Mouse (Mus musculus): ENCODE results near the gene Gm37240. TPM values are rescaled to one million over a fixed set of nuclear protein-coding genes. Genes with fewer than 3 reads are reported as not detected.

Gene Gm37240
- polyA plus RNA-seq, 1 experiment from 2014 or later: 0.48 TPM

GRCm38 (mm10) chr3:85773425-85773824, 113.9 kb downstream of the Gm37240 start:
- Histone ChIP-seq H3K36me3 (ENCODE audit: poor library complexity, severe bottlenecking) (no peaks in the 10 kb centered on the region), H3K4me3 (no peak overlapping the region), H3K9ac (no peak overlapping the region), H3K9me3 (replicated peaks) (no peaks in the 10 kb centered on the region), H3K4me2 (no peak overlapping the region), H3K27me3 (no peaks in the 10 kb centered on the region), H3K4me1 (peaks cover 8% of the 10 kb centered on the region; the same call in 1 of the 2 replicates), H3K27ac (no peak overlapping the region)
- ATAC-seq: peak; percentile 16; the same call in 1 of the 2 replicates
- 42% methylated on average over 3 of the region's 3 CpGs for WGBS

- Histone ChIP-seq H3K4me2 (peak overlapping the region; percentile 42), H3K27ac (peak overlapping the region; percentile 60), H3K36me3 (ENCODE audit: poor library complexity, severe bottlenecking) (no peaks in the 10 kb centered on the region), H3K9ac (no peak overlapping the region), H3K9me3 (replicated peaks) (no peaks in the 10 kb centered on the region), H3K4me3 (no peak overlapping the region), H3K27me3 (0 out of 2 replicates have a peak, but pooled peaks cover 3% of the 10 kb centered on the region), H3K4me1 (peaks cover 14% of the 10 kb centered on the region)
- 28% methylated on average over 7 of the region's 7 CpGs for WGBS
- peak; percentile 54; the same call in 1 of the 2 replicates for ATAC-seq
Observed at GRCm38 (mm10) chr3:85764937-85765337, 122.4 kb downstream of the Gm37240 start.

- no peak overlapping the region for H3K4me3 ChIP-seq
- H3K27ac ChIP-seq: peak overlapping the region; percentile 40
- peak; percentile 88 for ATAC-seq
- H3K9ac ChIP-seq: no peak overlapping the region
- peaks cover 14% of the 10 kb centered on the region for H3K4me1 ChIP-seq
- WGBS: 6% methylated on average over 18 of the region's 18 CpGs
- H3K9me3 ChIP-seq (replicated peaks): no peaks in the 10 kb centered on the region
- H3K36me3 ChIP-seq (ENCODE audit: poor library complexity, severe bottlenecking): no peaks in the 10 kb centered on the region
- H3K4me2 ChIP-seq: peak overlapping the region; percentile 42
- 0 out of 2 replicates have a peak, but pooled peaks cover 3% of the 10 kb centered on the region for H3K27me3 ChIP-seq
Observed at GRCm38 (mm10) chr3:85764008-85764834, 123.1 kb downstream of the Gm37240 start.

GRCm38 (mm10) chr3:85757944-85758343, 129.4 kb downstream of the Gm37240 start:
- H3K9ac ChIP-seq: no peak overlapping the region
- no peak overlapping the region for H3K27ac ChIP-seq
- no peak for ATAC-seq
- H3K9me3 ChIP-seq (replicated peaks): no peaks in the 10 kb centered on the region
- no peaks in the 10 kb centered on the region for H3K36me3 ChIP-seq (ENCODE audit: poor library complexity, severe bottlenecking)
- H3K27me3 ChIP-seq: 0 out of 2 replicates have a peak, but pooled peaks cover 2% of the 10 kb centered on the region
- H3K4me1 ChIP-seq: peaks cover 10% of the 10 kb centered on the region
- no peak overlapping the region for H3K4me2 ChIP-seq
- WGBS: 76% methylated on average over 2 of the region's 2 CpGs
- H3K4me3 ChIP-seq: no peak overlapping the region

- 94% methylated on average over 4 of the region's 4 CpGs for WGBS
- ATAC-seq: no peak
- H3K4me2 ChIP-seq: no peak overlapping the region
Observed at GRCm38 (mm10) chr3:85757435-85757834, 129.9 kb downstream of the Gm37240 start.

GRCm38 (mm10) chr3:85749348-85749747, 138.0 kb downstream of the Gm37240 start:
- Histone ChIP-seq H3K9ac (no peak overlapping the region), H3K36me3 (ENCODE audit: poor library complexity, severe bottlenecking) (no peaks in the 10 kb centered on the region), H3K4me1 (peaks cover 13% of the 10 kb centered on the region), H3K4me3 (no peak overlapping the region), H3K4me2 (no peak overlapping the region), H3K27ac (no peak overlapping the region), H3K9me3 (replicated peaks) (no peaks in the 10 kb centered on the region), H3K27me3 (no peaks in the 10 kb centered on the region)
- no peak for ATAC-seq
- 49% methylated on average over 4 of the region's 4 CpGs for WGBS

More at GRCm38 (mm10) chr3:85757435-85757834, 129.9 kb downstream of the Gm37240 start:
- Histone ChIP-seq H3K4me3 (no peak overlapping the region), H3K27me3 (no peaks in the 10 kb centered on the region), H3K9me3 (replicated peaks) (no peaks in the 10 kb centered on the region), H3K36me3 (ENCODE audit: poor library complexity, severe bottlenecking) (no peaks in the 10 kb centered on the region), H3K4me1 (peaks cover 12% of the 10 kb centered on the region), H3K27ac (no peak overlapping the region), H3K9ac (no peak overlapping the region)

- Histone ChIP-seq H3K4me1 (peaks cover 13% of the 10 kb centered on the region), H3K27me3 (no peaks in the 10 kb centered on the region), H3K27ac (no peak overlapping the region), H3K9ac (no peak overlapping the region), H3K4me3 (no peak overlapping the region), H3K36me3 (ENCODE audit: poor library complexity, severe bottlenecking) (no peaks in the 10 kb centered on the region), H3K9me3 (replicated peaks) (no peaks in the 10 kb centered on the region), H3K4me2 (no peak overlapping the region)
- whole genome bisulfite sequencing: 18% methylated on average over 4 of the region's 4 CpGs
- no peak for ATAC-seq
Observed at GRCm38 (mm10) chr3:85748863-85749262, 138.5 kb downstream of the Gm37240 start.

GRCm38 (mm10) chr3:85746116-85746515, 141.2 kb downstream of the Gm37240 start:
- no peak for ATAC-seq
- H3K9ac ChIP-seq: no peak overlapping the region
- H3K4me1 ChIP-seq: peaks cover 9% of the 10 kb centered on the region; the same call in 1 of the 2 replicates
- no peak overlapping the region for H3K4me2 ChIP-seq
- no peaks in the 10 kb centered on the region for H3K9me3 ChIP-seq (replicated peaks)
- no peak overlapping the region for H3K27ac ChIP-seq
- whole genome bisulfite sequencing: 50% methylated on average over 4 of the region's 4 CpGs
- H3K36me3 ChIP-seq (ENCODE audit: poor library complexity, severe bottlenecking): no peaks in the 10 kb centered on the region
- no peaks in the 10 kb centered on the region for H3K27me3 ChIP-seq
- H3K4me3 ChIP-seq: no peak overlapping the region

GRCm38 (mm10) chr3:85741767-85742166, 145.6 kb downstream of the Gm37240 start:
- Histone ChIP-seq H3K27me3 (no peaks in the 10 kb centered on the region), H3K9ac (no peak overlapping the region), H3K36me3 (ENCODE audit: poor library complexity, severe bottlenecking) (no peaks in the 10 kb centered on the region), H3K27ac (no peak overlapping the region), H3K4me2 (no peak overlapping the region), H3K9me3 (replicated peaks) (no peaks in the 10 kb centered on the region), H3K4me3 (no peak overlapping the region), H3K4me1 (no peaks in the 10 kb centered on the region)
- WGBS: 95% methylated on average over 3 of the region's 3 CpGs
- ATAC-seq: no peak

- H3K27me3 ChIP-seq: no peaks in the 10 kb centered on the region
- no peak overlapping the region for H3K9ac ChIP-seq
- no peaks in the 10 kb centered on the region for H3K4me1 ChIP-seq
- no peak overlapping the region for H3K4me3 ChIP-seq
- 76% methylated on average over 3 of the region's 3 CpGs for WGBS
- ATAC-seq: no peak
- no peak overlapping the region for H3K4me2 ChIP-seq
- no peaks in the 10 kb centered on the region for H3K36me3 ChIP-seq (ENCODE audit: poor library complexity, severe bottlenecking)
- no peak overlapping the region for H3K27ac ChIP-seq
- no peaks in the 10 kb centered on the region for H3K9me3 ChIP-seq (replicated peaks)
Observed at GRCm38 (mm10) chr3:85738591-85738990, 148.7 kb downstream of the Gm37240 start.

- no peak overlapping the region for H3K9ac ChIP-seq
- H3K36me3 ChIP-seq (ENCODE audit: poor library complexity, severe bottlenecking): no peaks in the 10 kb centered on the region
- H3K4me1 ChIP-seq: no peaks in the 10 kb centered on the region
- H3K4me2 ChIP-seq: no peak overlapping the region
- H3K9me3 ChIP-seq (replicated peaks): no peaks in the 10 kb centered on the region
- no peak for ATAC-seq
- 78% methylated on average over 5 of the region's 5 CpGs for WGBS
- no peak overlapping the region for H3K4me3 ChIP-seq
- 0 out of 2 replicates have a peak, but pooled peaks cover 7% of the 10 kb centered on the region for H3K27me3 ChIP-seq
- no peak overlapping the region for H3K27ac ChIP-seq
Observed at GRCm38 (mm10) chr3:85733939-85734729, 153.2 kb downstream of the Gm37240 start.

- Histone ChIP-seq H3K4me2 (no peak overlapping the region), H3K4me3 (no peak overlapping the region), H3K27me3 (0 out of 2 replicates have a peak, but pooled peaks cover 7% of the 10 kb centered on the region), H3K27ac (no peak overlapping the region), H3K36me3 (ENCODE audit: poor library complexity, severe bottlenecking) (no peaks in the 10 kb centered on the region), H3K9ac (no peak overlapping the region), H3K4me1 (no peaks in the 10 kb centered on the region), H3K9me3 (replicated peaks) (no peaks in the 10 kb centered on the region)
- 31% methylated on average over 2 of the region's 2 CpGs for WGBS
- no peak for ATAC-seq
Observed at GRCm38 (mm10) chr3:85727171-85727570, 160.1 kb downstream of the Gm37240 start.
